Mouse (Mus musculus): ENCODE measurements around the gene Rgs6.

The Rgs6 gene

DNA sequence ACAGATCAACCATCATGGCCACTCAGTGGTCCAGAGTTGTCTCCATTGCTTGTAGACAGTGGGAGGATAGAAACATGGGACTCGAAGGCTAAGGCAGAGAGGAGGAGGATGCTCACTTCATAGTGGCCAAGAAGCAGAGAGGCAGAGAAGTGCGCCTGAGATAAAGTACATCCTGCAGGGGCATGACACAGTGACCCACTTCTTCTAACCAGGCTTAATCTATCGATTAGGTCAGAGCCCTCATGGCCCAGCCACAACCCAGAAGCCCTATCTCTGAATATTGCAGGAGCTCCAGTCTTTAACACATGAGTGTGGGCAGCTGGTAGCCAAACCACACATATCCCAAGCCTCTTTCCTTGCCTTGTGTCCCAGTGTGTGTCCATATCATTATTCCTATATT is 385.7 kb downstream of the Rgs6 start:
- no peak for DNase-seq (ENCODE audit: low spot score)

DNA sequence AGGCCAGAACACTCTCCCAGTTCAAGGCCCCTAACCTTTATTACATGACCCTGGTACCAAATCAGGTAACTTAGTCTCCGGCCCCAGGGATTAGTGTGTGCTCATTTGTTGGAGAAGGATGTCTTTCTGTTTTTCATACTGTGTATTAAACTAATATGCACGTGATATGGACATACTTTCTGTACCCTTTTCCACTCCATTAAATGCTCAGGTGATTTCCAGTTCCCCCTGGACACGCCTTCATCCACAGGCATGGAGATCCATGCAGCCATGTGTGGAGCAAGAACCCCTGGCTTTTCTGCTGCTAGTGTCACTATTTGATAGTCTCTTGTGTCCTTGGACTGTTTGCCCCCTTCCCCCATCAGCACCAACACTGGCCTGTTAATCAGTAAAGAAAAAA is 390.2 kb downstream of the Rgs6 start:
- DNase-seq (ENCODE audit: low spot score) = no peak

DNA sequence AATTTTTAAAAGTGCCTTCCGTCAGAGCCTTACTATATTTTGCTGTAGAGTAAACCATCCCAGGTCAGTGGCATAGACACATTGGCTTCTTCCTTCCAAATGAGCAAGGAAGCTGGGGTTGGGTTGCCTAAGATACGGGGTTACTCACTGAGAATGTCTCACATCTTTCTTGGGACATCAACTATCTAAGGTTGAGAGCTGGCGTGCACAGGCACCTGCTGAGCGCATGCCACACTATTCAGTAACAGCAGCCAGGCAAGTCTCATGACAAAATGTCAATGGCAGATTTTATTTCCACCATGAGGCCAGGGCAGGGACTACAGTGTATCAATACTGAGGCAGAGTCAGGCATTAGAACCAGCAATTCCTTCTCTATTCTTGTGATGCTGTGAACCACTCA is 394.6 kb downstream of the Rgs6 start:
- DNase-seq (ENCODE audit: low spot score) = no peak

DNA sequence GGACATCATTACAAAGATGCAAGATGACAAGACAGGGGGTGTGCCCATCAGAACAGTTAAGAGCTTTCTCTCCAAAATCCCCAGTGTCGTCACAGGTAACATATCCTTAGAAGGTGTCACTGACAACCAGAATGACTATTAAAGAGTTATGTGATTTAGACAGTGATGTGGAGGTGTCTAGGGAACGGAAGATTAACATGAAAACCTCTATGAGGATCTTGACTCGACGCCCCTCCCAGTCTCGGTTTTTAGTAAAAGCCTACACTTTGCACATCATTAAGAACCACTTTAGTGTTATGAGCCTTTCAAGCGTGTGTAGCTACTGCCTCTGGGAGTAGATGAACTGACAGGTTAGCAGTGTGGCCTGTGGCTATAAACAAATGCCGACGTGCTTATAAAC is 397.2 kb downstream of the Rgs6 start:
- DNase-seq (ENCODE audit: low spot score) = no peak

DNA sequence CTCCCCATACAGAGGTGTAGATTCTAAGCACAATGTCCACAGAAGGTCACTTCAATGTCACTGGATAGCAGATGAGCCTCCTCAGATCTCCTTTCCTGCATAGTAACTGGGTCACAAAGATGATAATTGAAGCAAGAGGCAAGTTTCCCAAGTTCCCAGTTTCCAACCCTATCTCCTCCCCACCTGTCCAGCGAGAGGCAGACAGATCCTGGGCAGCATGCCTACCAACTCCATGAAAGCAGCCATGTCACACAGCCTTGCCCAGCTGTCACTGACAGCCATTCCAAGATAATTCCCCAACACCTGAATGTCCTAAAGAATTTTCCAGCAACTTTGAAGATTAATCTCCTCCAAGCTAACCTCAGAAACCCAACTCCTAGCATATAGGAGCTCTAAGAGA is 399.6 kb downstream of the Rgs6 start:
- DNase-seq (ENCODE audit: low spot score) = no peak

DNA sequence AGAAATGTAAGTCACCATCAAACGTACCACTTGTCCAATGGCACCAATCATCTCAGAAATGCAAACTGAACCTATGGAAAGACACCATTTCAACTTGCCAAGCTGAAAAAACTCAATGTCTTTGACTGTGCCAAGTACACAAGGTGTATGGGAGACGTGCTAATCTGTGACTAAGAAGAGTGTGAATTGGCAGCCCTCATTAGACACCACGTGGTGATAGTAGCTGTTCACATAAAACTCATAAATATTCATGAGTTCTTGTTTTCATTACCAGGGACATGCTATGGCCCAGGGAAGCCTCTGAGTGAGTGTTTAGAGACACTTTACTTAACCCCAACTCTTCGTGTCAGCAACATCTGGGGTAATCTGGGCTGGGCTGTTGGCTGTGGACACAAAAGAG is 405.8 kb downstream of the Rgs6 start:
- no peak for DNase-seq (ENCODE audit: low spot score)

DNA sequence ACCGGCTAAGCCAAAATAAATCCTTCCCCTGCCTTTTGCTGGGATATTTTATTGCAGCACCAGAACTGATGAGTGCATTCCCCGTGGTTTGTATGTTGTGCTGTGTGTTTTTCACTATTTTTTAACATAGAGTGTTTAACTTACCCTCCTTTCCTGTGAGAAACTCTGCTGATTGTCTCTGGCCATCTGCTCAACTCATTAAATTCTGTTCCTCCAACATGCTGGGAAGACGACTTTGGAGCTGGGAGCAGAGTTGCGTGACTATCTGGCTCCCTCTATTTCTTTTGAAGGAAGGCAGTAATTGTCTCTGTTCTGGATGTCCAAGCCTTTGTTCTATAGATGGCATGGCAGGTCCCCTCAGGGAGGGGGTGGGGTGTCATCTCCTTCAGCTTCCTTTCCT is 408.7 kb downstream of the Rgs6 start:
- DNase-seq (ENCODE audit: low spot score) = no peak

DNA sequence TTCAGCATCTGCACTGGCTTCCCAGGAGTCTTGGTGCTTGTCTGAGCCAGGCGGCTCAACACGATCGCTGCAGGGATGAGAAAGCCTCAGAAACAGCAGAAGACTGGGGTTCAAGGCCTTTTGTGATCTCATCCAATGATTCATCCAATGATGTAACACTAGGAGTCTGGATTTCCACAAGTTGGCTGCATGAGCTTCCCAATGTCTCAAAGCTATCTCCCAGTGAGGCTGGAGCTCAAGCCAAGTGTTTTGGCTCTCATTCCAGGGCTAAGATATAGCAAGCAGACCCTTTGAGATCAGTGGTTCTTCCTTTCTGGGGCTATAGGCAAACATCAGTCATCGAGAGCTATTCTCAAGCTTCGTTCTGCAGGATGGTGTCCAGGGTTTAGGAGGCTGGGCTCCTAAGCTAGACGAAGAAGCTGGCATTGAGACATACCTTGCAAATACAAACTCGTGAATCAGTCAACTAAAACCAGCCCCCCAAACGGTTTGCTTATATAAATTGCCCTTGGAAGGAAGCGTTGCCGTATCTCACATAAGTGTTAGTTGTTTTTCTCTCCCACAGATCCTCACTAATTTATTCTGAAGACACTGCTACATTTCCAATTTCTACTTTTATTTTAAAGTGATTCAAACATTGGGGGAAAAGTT is 410.7 kb downstream of the Rgs6 start:
- no peak for DNase-seq (ENCODE audit: low spot score)

DNA sequence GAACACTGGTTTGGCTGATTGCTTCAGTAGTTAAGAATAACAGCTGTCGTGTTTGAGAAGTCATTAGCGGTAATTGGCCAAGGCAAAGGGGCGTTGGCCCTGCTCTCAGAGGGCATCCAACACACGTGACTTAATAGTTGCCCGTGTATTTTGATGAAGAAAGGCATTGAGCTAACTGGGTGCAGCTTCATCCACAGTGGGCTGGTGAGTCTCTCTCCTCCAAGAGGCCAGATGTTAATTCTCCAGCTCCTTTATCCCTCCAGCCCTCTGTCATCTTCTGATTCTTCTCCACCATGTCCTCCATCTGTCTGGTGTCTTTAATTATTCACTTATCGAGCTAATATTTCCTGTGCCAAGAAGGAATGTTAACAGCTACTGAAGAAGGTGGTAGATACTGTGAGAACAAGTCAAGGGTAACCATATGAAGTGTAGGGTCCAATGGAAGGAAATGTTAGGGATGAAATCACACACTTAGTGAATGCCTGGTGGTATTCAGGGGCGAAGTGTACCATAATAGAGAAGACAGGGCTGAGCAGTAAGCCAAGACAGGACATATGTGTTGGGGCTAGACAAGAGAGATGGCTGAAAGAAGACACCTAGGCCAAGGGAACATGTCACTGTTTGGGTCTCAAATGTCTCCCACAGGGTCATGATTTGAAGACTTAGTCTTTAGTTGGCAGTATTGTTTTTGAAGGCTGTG is 411.4 kb downstream of the Rgs6 start:
- DNase-seq (ENCODE audit: low spot score) = no peak

DNA sequence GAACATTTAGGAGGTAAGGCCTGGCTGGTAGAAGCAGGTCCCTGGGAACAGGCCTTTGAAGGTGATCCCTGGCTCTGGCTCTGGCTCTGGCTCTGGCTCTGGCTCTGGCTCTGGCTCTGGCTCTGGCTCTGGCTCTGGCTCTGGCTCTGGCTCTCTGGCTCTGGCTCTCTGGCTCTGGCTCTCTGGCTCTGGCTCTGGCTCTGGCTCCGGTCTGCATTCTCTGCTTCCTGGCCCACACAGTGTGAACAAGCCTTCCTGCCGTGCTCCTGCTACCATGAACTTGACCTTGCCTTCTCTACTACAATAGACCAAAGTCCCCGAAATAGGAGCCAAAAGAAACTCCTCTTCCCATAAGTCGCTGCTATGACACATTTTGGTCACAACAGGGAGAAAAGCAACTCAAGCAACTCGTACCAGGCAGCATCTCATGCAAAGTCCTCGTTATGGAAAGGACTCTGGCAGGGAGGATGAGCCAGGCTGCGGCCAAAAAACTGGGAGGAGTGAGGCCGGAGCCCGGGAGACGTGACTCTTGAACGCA is 412.0 kb downstream of the Rgs6 start:
- no peak for DNase-seq (ENCODE audit: low spot score)

DNA sequence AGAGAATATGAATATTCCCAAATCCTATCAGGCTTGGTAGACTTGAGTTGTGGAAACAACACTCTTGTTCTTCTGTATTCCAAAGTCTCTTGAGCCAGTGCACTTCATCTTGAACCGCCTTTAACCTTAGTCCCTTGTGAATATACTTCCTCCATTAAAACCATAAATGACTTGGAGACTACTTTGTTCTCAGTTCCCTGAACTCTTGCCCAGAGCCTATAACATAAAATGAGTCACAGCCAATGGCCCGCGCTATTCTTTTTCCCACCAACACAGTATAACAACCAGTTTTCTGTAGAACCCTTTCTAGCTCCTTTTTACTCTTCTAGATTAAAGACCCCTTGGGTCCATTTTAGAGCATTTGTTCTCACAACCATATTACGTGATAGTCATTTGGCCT is 412.9 kb downstream of the Rgs6 start:
- no peak for DNase-seq (ENCODE audit: low spot score)

DNA sequence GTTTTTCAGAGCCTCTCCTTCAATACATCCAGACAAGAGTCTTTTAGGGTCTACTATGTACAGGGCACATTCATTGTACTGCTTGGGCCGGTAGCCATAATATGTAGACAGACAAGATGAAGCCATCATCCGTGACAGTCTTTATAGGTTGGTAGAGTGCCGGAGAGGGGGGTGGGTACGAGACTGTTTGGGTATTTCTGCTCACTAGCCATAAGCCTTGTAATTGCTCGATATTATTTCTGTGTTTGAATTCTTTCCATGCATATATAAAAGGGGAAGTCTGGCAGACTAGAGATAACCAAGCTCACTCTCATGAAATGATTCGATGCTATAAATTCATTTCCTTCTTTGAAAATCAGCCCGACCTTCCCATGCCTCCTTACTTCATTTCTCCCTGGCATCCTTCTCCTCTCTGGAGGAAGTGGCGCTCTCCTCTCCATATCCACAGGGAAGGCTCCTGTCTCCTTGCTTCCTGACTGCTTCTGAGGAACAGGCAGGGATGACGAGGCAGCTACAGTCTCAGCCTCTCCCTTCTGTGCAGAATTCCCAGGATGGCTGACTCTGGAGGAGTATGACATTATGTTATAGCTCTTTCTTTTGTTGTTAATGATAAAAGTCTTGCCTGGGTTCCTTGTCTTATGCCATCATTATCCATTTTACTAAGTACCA is 416.1 kb downstream of the Rgs6 start:
- no peak for DNase-seq (ENCODE audit: low spot score)

DNA sequence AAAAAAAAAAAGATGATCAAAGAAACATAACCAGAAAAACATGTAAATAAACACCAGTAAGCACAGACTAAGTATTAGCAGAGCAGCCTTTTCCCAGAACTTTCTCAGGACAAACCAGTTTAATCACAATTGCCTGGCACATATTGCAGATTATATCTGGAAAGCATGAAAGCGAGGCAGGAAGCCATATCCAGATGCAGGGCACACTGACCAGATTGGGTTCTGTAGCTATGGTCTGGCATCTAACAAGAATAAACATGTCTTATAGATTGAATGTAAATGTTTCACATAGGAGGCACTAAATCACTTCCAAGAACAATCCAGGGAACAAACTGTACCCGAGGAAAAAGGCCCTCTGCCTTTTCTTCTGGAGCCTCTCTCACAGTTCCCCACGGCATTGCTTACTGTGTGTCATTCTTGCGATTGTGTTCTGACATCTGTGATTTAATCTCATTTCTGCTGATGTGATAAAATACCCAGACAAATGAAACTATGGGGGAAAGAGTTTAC is 423.0 kb downstream of the Rgs6 start:
- no peak for DNase-seq (ENCODE audit: low spot score)

DNA sequence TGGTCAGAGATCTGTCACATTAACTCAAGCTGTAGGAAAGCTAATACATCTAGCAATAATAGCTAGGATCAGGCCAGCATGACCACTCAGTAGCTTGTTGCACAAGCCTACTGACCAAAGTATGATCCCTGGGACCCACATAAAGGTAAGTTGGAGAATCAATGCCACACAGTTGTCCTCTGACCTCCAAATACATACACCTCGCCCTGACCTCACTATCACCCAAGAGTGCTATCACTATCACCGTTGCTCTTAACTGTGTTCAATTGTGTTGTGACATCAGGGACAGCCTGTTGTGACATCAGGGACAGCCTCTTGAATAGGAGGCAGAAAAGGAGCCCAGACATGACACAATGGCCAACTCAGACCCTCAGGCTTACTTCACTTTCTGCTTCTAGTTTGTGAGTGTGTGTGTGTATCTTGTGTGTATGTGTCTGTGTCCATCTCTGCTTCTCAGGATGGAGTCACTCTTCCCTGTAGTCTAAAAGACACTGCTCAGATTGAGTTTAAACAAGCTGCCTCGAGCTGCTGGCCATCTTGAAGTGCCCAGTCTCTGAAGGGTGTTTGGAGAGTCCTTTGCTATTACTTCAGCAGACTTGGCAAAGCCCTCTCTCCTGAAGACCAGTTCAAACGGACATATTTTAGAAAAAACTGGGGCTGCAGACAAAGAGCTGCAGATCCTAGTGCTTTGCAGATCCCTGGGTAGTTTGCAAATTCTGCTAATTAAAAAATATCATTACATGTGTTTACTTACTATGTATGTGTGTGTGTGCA is 426.0 kb downstream of the Rgs6 start:
- DNase-seq (ENCODE audit: low spot score) = no peak

DNA sequence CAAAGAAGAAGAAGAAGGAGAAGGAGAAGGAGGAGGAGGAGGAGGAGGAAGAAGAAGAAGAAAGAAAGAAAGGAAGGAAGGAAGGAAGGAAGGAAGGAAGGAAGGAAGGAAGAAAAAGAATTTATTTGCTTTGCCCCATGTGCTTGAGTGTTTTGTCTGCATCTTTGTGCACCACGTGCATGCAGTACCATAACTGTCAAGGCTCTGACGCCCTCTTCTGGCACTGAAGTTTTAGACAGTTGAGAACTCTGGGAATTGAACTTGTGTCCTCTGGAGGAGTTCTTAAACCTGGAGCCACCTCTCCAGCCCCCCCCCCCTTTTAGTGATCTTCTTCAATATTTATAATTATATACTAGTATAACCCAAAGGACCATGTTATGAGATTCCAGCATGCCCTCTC is 426.8 kb downstream of the Rgs6 start:
- DNase-seq (ENCODE audit: low spot score) = peak; percentile 54

DNA sequence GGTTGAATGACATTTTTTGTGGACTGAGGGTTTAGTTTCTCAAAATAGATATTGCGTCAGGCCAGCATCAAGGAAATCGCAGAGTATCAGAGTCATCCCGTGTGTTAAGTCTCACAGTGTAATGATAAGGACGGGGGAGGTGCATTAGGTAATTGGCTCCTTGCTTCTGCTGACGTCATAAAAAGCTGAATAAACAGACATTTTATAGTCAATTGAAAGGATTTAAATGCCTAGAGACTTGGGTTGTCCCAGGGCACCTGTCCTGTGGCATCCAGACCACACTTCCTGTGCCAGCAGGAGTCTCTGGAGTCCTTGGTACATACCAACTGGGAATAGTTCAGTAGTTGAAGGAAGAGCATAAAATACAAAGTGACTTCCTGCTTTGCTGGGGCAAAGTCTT is 427.3 kb downstream of the Rgs6 start:
- DNase-seq (ENCODE audit: low spot score) = no peak

DNA sequence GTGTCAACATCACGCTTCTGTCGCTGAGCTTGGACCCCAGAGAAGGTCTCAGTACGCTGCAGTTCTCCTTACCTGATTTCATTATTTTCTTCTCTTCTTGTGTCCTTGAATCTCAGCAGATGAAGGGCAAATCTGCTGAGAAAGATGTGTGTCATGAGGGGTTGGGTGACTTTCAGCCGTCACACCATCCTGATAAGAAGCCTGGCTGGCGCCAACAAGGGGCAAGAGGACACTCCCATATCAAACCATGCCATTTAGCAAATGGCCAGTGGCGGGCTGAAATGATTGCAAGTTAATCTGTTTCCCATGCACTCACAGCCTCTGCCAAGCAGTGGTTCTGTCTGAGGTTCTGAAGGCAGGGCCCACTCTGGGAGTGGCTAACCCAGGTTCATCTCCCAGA is 428.4 kb downstream of the Rgs6 start:
- DNase-seq (ENCODE audit: low spot score) = no peak

DNA sequence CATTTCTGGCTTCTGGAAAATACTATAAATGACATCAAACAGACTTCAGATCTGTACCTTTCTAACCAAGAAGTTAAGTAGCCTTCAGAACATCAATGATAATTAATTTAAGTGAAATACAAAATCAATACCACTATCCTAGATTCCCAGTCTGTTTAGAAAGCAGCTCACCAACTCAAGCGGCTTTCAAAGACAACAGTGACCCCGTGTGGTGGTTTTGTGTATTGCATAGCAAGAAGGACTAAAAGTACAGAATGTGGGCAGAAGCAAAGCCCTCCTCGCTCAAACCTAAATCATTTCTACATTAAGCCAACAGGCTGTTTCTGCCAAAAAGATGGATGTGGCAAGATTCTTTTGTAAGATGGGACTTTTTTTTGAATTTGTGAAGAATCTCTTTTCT is 429.9 kb downstream of the Rgs6 start:
- peak; percentile 82 for DNase-seq (ENCODE audit: low spot score)

DNA sequence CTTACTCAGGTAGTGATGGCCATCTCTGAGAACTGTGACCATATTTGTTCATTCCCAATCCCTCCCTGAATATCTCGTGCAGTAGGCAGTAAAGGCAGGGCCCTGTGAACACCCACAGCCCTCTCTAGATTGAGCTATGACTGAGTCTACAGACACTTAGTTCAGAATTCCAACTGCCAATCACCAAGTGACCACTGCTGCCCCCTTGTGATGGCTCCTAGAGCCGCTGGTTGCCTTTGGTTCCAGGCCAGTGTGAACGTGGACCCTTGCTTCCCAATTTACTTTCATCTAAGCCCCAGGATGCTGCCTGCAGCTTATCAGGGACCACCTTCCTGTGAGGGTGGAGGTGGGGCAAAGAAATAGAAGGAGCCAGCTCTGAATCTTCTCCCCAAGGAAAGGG is 438.9 kb downstream of the Rgs6 start:
- peak; percentile 25 for DNase-seq (ENCODE audit: low spot score)

DNA sequence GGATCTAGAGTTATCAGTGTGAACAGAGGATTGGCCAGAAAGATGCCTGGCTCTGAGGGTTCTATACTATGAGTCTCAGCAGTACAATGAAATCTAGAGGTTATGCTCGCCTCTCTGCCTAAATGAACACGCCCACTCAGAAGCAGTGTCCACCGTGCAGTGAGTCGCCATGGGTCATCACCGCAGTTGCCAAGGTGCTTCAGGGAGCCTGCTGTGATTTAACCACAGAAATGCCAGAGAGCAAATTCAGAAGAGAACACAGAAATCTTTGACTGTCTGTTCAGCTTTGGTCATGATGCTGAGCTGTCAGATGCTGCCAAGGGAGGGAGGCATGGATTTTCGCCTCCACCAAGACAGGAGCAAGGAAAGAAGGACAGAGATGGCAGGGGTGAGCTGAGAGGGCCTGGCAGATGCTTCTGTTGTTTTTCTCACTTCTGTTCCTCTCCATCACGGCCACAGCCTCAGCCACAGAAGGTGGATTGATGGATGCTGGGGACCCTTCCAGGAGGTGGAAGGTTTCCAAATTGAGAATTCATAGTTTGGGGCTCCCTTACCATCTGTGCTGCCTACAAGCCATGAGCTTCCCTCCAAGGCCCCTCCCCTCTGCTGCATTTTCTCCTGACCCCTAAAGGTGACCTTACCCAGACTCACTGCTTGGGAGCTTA is 445.2 kb downstream of the Rgs6 start:
- no peak for DNase-seq (ENCODE audit: low spot score)

DNA sequence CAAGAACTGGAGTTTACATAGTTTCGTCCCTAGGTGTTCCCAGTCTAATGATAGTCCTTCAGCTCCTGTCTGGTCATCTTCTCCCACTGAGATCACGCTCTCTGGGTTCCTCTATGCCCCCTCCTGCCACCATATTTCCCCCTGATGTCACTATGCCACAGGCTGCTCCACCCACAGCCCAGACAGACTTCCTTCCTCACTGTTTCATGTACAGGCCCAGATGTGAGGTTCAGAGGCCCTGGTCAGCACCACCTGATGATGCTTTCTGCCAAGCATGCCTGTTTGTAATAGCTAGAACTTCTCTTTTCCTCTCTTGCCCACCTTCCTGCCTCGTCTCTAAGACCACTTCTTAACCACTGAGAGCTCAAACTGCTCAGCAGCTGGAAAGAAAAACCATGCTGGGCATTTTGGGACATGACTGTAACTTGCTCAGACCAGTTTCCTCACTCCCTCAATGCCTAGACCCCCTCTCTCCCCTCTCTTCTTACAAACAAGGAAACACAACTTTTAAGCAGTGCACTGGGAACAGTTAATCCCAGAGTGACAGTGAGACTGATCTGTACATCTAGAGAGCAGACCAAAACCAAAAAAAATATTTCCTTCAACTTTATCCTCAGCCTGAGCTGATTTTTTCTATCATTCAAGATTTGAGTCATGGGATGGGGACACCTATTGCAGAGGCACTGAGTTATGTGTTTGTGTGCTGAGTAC is 446.9 kb downstream of the Rgs6 start:
- DNase-seq (ENCODE audit: low spot score) = no peak
